Mouse (Mus musculus) urinary bladder, adult 2 months (tissue): ENCODE data around the gene Ugt1a6b. TPM values are rescaled to one million over a fixed set of nuclear protein-coding genes. Genes with fewer than 3 reads are reported as not detected.

ENCODE experiments used
- DNase-seq: peaks from one replicate; pipeline ENCODE4 v3.0.0; 2022; ENCODE audit warnings: low spot score
- polyA plus RNA-seq: library from polyadenylated mRNA; depleted of rRNA; stranded (reverse); fragments of >200 nt; gene quantifications from 2 replicates; pipeline ENCODE4 v1.2.3, GENCODE M21; 2012; rRNA removed

Ugt1a6b gene
- polyA plus RNA-seq, 1 experiment: 31.7 TPM

DNA sequence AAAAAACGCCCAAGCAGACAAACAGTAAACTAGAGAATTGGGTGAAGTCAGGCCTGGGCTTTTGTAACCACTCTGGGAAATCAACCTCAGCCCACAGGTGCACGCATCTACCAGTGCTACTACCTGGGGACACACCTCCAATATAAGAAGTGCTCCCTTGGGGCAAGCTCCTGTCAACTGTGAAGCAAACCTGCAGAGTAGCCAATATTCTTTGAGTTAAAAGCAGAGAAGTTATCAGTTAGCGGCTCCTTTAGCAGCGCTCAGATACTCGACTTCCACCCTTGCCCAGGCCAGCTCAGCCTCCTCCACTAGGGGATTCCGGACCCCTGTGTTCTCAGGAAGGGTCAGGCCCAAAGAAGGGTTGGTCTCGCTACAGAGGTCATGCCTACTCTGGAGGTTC, 158.7 kb downstream of the Ugt1a6b start:
- no peak for DNase-seq

DNA sequence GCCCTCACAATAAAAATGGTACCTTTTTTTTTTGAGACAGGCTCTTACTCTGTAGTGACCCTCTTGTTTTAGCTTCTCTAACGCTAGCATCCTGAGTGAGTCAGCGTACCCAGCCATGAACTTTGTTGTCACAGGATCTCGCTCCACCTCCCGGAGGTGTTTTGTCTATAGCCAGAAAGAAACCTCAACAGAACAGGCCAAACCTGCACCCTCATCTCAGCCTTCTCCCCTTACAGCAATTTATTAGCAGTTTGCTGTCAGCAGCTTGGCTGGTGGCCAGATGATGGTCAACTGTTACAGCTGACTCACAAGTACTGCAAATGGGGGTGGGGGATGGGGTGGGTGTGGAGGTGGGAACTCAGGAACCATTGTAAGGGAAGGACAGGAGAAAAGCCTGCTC, 159.2 kb downstream of the Ugt1a6b start:
- peak; percentile 94 for DNase-seq

DNA sequence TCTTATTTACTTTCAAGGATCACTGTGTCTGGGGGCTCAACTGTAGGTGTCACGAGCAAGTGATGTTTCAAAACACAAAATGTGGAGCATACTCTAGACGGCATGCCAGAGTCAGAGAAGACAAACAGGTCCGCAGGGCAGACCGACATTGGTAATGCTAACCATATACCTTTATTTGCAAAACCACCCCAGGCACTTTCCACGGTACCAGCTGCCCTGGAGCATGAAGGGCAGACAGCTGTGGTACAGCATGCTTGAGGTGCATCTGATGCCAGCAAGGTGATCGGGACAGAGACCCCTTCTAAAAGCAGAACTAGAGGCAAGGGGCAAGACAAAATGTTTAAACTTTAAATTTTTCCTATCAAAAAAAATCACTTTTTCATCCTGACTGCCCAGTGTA, 159.9 kb downstream of the Ugt1a6b start:
- no peak for DNase-seq

DNA sequence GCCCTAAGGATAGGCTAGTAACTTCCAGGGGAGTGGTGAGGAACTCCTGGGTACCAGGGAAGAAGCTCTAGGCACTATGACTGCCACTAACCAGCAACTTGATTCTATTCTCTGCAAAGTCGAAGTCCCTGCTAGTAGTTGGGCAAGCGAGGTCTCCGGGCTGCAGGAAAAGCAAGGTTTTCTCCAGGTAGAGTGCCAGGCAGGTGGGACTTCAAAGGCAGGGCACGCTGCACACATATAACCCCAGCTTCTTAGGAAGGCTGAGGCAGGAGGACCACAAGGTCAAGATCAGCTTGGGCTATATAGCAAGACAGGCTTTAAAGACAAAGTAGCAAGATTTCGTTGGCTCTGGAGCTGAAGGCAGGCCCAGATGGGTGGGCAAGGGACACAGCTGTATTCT, 160.7 kb downstream of the Ugt1a6b start:
- DNase-seq: no peak

DNA sequence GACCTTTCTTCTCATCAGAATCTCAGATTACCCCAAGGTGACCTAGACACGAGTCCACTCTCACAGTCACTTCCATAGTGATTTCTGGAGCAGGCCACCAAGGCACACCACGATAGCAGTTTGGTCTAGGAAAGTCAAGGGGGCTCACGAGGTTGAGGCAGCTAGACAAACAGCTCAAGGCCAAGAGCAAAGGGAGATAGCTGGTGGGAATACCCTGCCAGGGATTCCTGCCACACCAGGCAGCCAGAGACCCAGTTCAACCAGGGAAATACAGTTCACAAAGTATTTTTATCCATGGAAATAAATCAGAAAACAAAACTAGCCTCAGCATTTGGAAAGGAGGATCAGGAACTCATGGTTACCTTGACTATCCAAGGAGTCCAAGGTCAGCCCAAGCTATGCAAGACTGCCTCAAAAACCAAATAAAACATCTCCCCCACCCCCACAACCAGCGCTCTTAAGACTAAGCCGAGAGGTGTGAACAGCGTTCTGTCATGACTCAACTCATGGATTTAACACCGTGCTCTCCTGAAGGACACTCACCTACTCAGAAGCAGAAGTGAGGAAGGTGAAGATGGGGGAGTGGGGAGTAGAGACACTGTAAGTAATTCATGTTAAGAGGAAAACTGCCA, 161.3 kb downstream of the Ugt1a6b start:
- DNase-seq: no peak

DNA sequence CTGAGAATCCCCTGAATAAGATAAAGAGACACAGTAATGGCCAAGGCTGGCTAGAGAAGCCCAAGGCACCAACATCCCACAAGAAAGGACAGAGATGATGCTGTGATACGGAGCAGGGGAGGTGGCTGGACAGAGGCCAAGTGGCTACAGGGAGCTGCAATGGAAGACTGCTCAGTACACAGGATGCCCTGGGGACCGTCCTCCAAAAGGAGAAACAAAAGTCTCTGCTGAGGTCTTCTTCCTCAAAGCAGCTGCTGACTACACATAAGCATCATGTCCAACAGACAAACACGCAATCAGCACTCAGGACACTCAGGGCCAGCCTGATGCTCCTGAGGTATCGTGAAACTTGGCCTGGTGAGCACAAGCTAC, 161.8 kb downstream of the Ugt1a6b start:
- DNase-seq: peak; percentile 42

DNA sequence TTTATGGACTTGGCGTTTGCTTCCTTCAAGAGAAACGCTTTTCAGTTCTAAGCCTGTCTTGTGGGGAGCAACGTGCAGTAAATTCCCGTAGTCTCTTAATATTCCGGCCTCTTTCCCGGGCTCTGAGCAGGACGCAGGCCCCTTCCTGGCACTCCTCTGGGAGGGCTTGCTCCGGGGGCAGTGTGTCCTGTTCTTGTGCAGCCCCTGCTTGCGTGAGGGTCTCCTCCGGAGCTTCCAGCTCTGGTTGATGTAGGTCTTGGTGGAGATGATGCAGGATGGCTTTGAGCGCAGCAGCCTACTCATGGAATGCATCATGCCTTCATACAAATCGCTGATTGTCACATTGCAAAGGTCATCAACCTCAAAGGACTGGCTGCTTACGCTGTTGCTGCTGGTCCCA, 163.1 kb downstream of the Ugt1a6b start:
- DNase-seq: peak; percentile 44

DNA sequence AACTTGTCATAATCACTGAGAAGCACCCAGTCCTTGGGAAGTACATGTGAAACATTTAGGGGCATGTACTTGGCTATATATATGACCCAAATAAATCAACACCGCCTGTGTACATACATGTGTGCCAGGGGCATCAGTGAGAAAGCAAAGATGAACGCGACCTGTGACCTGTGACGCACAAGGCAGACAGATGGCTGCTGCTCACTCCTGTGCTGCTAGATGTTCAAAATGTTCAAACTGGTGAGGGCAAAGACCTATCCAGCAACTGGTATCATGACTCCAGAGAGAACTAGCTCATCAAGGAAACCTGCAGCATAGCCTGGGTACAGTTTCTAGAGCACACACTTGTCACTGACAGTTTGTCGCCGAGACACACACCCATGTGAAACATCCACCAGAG, 164.4 kb downstream of the Ugt1a6b start:
- no peak for DNase-seq

DNA sequence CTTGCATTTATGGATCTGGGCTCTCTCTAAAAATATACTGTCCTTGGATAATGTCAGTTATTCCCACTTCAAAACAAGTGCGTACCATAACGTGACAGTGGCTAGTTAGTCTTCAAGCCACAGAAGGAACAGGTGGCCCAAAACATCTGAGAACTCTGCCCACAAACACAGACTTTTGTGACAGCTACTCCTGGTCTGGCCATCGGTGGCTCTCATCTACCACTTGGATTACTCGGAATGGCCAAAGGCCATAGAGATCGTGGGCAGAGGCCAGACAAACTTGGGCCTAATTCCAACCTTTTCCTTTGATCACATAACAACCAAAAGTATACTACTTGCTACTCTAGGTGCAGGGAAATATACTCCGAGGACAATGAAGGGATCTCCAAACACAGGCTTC, 165.0 kb downstream of the Ugt1a6b start:
- DNase-seq: no peak

Other genes starting within 250 kb of the Ugt1a6b start
- 22.2 and 22.5 TPM in 2 replicates for gene Dgkd, start 250.0 kb upstream of the Ugt1a6b start, polyA plus RNA-seq
- 19.4 and 23.5 TPM in 2 replicates for gene Usp40, start 94.7 kb upstream of the Ugt1a6b start, polyA plus RNA-seq
- gene Ugt1a10, start 47.9 kb upstream of the Ugt1a6b start, polyA plus RNA-seq: 0.16 TPM in 1 of 2 replicates, not detected in the other
- gene Ugt1a9, start 32.5 kb upstream of the Ugt1a6b start, polyA plus RNA-seq: not detected in 2 replicates
- gene Ugt1a8, start 15.4 kb upstream of the Ugt1a6b start, polyA plus RNA-seq: not detected in 2 replicates
- 96.6 and 98.2 TPM in 2 replicates for gene Ugt1a7c, start 8.2 kb upstream of the Ugt1a6b start, polyA plus RNA-seq
- 361 and 412 TPM in 2 replicates for gene Ugt1a6a, start 31.6 kb downstream of the Ugt1a6b start, polyA plus RNA-seq
- gene Ugt1a5, start 62.8 kb downstream of the Ugt1a6b start, polyA plus RNA-seq: 2.3 and 5.1 TPM in 2 replicates
- 0.77 and 1.6 TPM in 2 replicates for gene Ugt1a2, start 97.3 kb downstream of the Ugt1a6b start, polyA plus RNA-seq
- 1.3 and 1.7 TPM in 2 replicates for gene Dnajb3, start 102.5 kb downstream of the Ugt1a6b start, polyA plus RNA-seq
- 9.0 and 11.0 TPM in 2 replicates for gene Ugt1a1, start 108.7 kb downstream of the Ugt1a6b start, polyA plus RNA-seq
- gene Mroh2a, start 123.7 kb downstream of the Ugt1a6b start, polyA plus RNA-seq: 0.24 and 0.29 TPM in 2 replicates
- 62.9 and 67.6 TPM in 2 replicates for gene Hjurp, start 174.4 kb downstream of the Ugt1a6b start, polyA plus RNA-seq
- gene Trpm8, start 174.4 kb downstream of the Ugt1a6b start, polyA plus RNA-seq: not detected in 2 replicates